Mouse (Mus musculus) ES-E14 (cell line): ENCODE data around the gene Ube2a.

Source experiments
- MAFK ChIP-seq: IDR thresholded peaks from 2 replicates; pipeline ENCODE4 v1.6.1; 2014; ENCODE audit warnings: mild to moderate bottlenecking, low read depth, low read length, inconsistent platforms; ENCODE audit not compliant: insufficient read depth
- ZC3H11A ChIP-seq: IDR thresholded peaks from 2 replicates; pipeline ENCODE4 v1.6.1; 2012; ENCODE audit warnings: low read depth, mild to moderate bottlenecking, inconsistent platforms, low read length, borderline replicate concordance

DNA sequence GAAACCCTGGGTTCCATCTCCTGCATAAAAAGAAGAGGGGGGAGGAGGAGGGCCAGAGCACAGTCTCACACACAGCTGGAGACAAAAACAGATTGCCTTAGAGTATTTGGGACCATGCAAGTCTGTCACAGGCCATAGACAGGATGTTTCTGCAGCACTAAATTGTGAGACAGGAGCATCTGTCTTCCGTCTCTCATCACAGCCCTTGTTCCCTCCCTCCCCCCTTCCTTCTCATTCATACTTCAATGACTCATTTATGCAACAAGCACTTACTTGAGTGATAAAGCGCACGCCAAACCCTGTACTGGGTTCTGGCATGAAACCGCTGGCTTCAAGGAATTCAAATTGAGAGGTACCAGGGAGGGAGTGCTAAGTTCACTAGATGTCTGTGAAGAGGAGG, 42.1 kb upstream of the Ube2a start:
- TF ChIP-seq ZC3H11A (no peak), MAFK (no peak)
